Mouse (Mus musculus) adrenal gland, postnatal 14 days (tissue): ENCODE data around the gene 5430419D17Rik. TPM values are rescaled to one million over a fixed set of nuclear protein-coding genes. Genes with fewer than 3 reads are reported as not detected.

Experiments
- DNase-seq: peaks from one replicate; pipeline ENCODE4 v3.0.0; 2021; ENCODE audit warnings: mixed read lengths
- total RNA-seq: library from RNA; stranded (reverse); gene quantifications from 2 replicates; pipeline ENCODE4 v1.2.3, GENCODE M21; 2021

The 5430419D17Rik gene
- total RNA-seq, 1 experiment from 2014 or later, result not detected

DNA sequence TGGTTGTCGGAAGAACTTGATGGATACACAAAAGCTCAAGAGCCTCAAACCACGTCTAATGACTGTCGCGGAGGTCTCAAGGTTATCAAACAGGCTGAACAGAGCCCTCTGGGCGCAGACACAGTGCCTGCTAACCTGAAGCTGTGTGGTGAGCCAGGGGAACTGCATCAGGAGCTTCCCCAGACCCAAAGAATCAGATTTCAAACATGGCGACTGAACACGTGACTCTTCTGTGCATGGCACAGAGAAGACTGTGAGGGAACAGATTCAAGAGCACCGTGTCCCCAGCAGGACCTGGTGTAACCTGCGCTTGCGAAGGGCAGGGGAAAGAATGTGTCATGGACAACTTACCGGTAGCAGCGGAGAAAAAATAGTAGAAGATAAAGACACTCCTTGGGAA, 143.4 kb downstream of the 5430419D17Rik start:
- DNase-seq, result no peak

DNA sequence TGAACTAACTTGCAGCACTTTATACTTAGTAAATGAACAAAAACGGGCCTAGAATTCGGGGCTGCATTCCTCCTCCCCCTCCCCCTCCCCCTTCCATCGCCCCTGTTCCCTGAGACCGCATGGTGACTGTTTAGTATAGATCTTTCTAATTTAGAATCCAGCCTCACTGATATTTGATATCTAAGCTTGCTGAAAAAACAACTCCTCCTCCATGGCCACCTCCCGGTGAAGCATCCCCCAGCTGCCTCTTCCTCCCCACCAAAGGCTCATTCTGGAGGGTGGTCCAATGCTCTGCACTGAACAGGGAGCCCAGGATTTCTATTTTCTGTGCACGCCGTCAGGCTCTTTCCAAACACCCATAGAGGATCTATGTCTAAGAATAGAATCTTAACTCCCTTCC, 144.1 kb downstream of the 5430419D17Rik start:
- DNase-seq, result no peak

DNA sequence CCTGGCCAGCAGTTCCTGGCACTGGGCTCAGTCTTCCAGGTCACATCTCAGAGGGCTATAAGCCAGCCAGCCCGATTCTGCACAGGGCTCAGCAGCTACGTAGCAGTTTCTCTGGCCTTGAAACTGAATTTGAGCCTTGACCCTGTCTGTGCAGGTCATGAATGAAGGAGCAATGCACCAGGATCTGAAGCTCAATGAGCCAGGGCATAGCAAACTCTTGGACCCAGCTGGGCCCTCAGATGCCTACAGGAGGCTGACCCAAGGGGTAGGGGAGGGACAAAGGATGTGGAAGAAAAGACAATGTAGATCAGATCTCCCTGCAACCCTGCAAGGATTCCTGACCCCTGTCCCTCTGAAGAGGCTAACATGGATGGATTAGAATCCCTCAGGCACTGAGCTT, 148.0 kb downstream of the 5430419D17Rik start, which contains the start of gene Cuzd1:
Cuzd1 (minus strand) TSS at position 101 of the 400 bp plus-strand sequence.
- DNase-seq, result peak; percentile 42

DNA sequence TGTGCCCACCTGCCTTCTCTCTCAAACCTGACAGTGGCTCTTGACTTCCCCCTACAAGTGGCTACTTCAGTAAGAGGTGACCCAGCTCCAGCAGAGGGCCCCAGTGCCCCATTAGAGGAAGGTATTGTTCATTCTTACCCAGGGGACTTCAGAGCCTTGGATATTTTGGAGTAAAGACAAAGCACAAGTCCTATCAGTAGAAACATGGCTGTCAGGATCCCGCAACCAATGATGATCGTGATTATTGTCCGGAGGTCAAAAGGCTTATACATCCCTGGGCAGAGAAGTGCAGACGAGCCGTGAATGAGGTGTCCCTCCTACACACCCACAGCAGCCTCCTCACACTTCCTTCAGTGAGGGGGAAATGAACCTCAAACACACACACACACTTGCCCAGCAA, 152.9 kb downstream of the 5430419D17Rik start:
- DNase-seq, result no peak

DNA sequence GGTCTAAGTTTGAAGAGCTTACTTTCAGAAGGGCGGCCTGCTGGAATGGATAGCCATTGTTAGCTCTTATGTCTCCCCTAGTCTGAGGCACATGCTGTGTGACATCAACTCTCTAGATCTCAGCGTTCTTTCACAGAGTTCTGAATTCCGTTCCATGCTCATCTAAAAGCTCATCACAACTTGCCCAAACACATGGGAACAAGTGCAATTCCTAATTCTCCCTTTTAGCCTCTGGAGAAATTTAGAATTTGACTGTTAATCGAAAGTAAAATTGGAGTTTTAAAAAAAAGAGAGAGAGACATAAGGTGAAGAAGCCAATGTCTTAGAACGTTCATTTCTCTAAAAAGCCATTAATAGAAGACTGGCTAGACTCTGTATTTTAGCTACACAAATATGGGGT, 155.2 kb downstream of the 5430419D17Rik start, which contains the start of gene Fam24b:
Fam24b (minus strand) TSS at position 101 of the 400 bp plus-strand sequence.
- DNase-seq, result no peak

DNA sequence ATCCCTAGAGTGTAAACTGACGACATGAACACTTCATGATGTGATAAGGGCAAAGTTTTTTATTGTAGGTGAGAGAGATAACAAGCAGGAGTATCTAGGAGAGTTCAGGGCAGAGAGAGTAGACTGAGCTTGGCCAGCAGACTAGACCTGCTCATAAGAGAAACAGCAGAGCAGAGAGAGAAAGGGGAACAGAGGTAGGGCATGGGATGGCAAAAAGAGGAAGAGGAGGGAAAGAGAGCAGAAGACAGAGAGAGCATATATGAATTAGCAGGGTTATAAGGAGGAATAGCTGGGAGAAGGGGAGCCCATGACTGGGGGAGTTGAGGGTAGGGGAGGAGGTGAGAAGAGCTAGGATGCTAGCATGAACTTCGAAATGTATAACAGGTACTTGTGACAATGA, 157.5 kb downstream of the 5430419D17Rik start:
- no peak for DNase-seq

DNA sequence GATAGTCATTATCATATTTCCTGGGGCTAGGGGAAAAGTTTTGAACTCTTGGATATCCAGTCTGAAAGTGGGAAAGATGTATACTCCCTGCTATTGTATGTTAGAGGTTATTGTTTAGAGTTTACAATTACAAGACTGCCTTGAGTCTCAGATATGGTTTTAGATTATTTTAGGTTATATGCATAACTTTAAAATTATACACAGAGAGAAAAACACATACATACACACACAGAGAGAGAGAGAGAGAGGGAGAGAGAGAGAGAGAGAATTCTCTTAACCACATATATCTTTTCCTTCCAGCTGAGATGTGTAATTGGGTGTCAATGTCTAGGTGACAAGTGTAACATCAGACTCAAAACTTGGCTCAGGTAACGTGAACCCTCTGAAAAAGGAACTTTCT, 159.4 kb downstream of the 5430419D17Rik start, which contains the start of gene Fam24a:
Fam24a (plus strand) TSS at position 301 of the 400 bp plus-strand sequence.
- DNase-seq, result no peak

DNA sequence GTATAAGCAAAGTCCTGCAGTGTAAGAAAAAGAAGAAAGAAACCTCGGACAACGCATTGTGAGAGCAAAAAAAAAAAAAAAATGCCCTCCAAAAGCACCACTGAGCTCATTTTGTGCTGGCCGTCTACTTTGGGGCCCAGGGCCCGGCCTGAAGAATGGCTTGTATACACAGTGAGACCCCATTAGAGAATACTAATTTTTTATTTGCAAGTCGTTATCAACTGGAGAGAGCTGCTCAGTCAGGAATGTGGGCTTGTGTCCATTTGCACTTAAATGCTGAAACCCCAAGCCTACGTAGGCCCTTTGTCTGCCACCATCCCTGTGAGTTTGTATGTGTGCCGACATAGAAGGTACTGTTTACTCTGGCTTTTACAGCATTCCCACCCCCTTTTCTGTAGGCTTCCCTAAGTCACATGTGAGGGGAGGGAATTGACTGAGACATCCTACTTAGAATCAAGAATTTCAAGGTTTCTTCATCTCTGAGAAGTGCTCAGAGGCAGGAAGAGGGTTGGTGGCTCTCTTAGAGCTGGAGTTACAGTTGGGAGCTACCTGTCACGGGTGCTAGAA, 163.4 kb downstream of the 5430419D17Rik start:
- no peak for DNase-seq

DNA sequence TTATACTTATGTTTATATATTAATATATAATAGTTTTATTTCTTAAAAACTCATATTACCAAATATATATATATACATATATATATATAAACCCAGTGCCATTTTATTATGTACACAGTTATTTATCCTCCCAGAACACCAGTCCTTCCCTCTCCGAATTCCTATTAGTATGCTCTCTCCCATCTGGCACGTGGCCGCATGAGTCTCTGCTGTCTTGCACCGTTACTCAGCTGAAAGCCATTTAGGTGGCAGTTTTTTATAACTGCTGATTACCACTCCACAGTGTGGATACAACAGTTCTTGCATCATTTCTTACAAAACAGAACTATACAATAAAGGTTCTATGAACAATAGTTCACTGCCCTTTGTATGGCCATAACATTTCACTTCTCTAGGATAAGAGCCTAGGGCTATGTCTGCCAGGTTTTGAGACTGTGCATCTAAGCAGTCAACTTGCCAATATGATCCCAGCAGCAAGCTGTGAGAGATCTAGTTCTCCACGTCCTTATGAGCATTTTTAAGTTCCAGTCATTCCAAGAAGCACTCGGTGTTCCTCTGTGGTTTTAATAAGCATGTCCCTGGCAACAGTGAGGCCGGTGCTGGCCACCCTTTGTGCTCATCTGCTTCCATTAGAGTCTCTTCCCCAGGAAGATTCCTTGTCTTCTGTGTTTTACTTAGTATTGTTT, 171.8 kb downstream of the 5430419D17Rik start:
- DNase-seq, result no peak

Other genes starting within 250 kb of the 5430419D17Rik start
- gene Htra1, start 238.3 kb upstream of the 5430419D17Rik start, total RNA-seq, result 77.0 and 81.6 TPM in 2 replicates
- gene Dmbt1, start 142.3 kb upstream of the 5430419D17Rik start, total RNA-seq, result 0.64 TPM in 1 of 2 replicates, not detected in the other
- not detected in 2 replicates for gene 4933402N03Rik, start 28.1 kb upstream of the 5430419D17Rik start, total RNA-seq
- gene Cuzd1, start 147.9 kb downstream of the 5430419D17Rik start, total RNA-seq, result not detected in 2 replicates
- not detected in 2 replicates for gene Fam24b, start 155.1 kb downstream of the 5430419D17Rik start, total RNA-seq
- gene Fam24a, start 159.5 kb downstream of the 5430419D17Rik start, total RNA-seq, result not detected in 2 replicates
- 19.9 and 23.1 TPM in 2 replicates for gene 2310057M21Rik, start 188.4 kb downstream of the 5430419D17Rik start, total RNA-seq
- gene Pstk, start 196.7 kb downstream of the 5430419D17Rik start, total RNA-seq, result 37.2 and 39.6 TPM in 2 replicates
- 29.8 and 32.5 TPM in 2 replicates for gene Ikzf5, start 236.1 kb downstream of the 5430419D17Rik start, total RNA-seq
- 253 and 297 TPM in 2 replicates for gene Acadsb, start 236.2 kb downstream of the 5430419D17Rik start, total RNA-seq